Mouse (Mus musculus): Measurements from ENCODE around the gene Manf. TPM values are rescaled to one million over a fixed set of nuclear protein-coding genes. Genes with fewer than 3 reads are reported as not detected.

Manf gene
- 13.0 and 16.8 TPM in 2 replicates for polyA plus RNA-seq (2012; rRNA removed; ENCODE audit: low replicate concordance)

GRCm38 (mm10) chr9:106891829-106892551 is at the start of gene Manf:
Manf (minus strand) TSS chr9:106891979.

GRCm38 (mm10) chr9:106886828-106887702 is 4.7 kb downstream of the Manf start, which contains the start of gene Rbm15b:
Rbm15b (minus strand) TSS chr9:106887428.

GRCm38 (mm10) chr9:106821618-106822380 is 70.0 kb downstream of the Manf start, which contains the start of gene Dcaf1:
Dcaf1 (plus strand) TSS chr9:106821874.

GRCm38 (mm10) chr9:106788812-106789321 is 102.9 kb downstream of the Manf start, which contains the start of gene Rad54l2:
Rad54l2 (minus strand) TSS chr9:106789194.

Other genes starting within 250 kb of the Manf start
- gene Grm2, start 235.9 kb downstream of the Manf start, polyA plus RNA-seq (2012; rRNA removed; ENCODE audit: low replicate concordance), result not detected in 2 replicates
- gene Tex264, start 206.1 kb downstream of the Manf start, polyA plus RNA-seq (2012; rRNA removed; ENCODE audit: low replicate concordance), result 142 and 168 TPM in 2 replicates
- gene Rad54l2, start 102.8 kb downstream of the Manf start, polyA plus RNA-seq (2012; rRNA removed; ENCODE audit: low replicate concordance), result 12.9 and 22.7 TPM in 2 replicates
- gene Dcaf1, start 70.1 kb downstream of the Manf start, polyA plus RNA-seq (2012; rRNA removed; ENCODE audit: low replicate concordance), result 11.8 and 18.7 TPM in 2 replicates
- 5.7 and 18.8 TPM in 2 replicates for gene Rbm15b, start 4.6 kb downstream of the Manf start, polyA plus RNA-seq (2012; rRNA removed; ENCODE audit: low replicate concordance)

Measured in subcutaneous adipose tissue, adult 2 months (tissue).